Mouse (Mus musculus): ENCODE results near the gene BC034090. TPM values are rescaled to one million over a fixed set of nuclear protein-coding genes. Genes with fewer than 3 reads are reported as not detected.

Gene BC034090
- polyA plus RNA-seq, 1 experiment: 11.1 TPM

DNA sequence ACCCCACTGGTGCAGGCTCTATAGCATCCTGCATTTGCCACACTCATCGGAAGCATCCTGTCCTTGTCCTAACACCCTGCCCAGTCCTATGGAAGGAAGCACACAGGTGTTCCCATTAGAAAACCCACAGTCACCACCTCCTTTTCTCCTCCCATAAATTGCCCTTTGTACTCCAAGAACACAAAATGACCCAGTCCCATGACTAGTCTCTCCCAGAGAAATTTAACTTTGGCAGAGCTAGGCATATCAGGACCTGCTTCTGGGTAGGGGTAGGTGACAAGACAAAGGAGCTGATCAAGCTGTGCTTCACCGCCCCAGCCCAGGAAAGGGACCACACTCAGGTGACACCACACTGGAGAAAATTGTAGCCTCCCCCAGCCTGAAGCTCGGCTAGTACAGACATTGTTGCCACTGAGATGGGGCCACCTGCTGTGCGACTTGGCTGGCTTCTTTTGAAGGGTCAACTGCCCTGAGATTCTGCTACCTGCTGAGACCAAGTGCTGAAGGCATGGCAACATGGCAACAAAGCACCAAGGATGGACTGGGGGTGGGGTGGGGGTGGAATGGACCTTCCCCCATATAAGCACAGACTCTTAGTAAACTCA lies 6.4 kb upstream of the BC034090 start:
- Histone ChIP-seq H3ac (ENCODE audit: control insufficient read depth, insufficient read length) (no peak overlapping the region), H3K4me2 (ENCODE audit: low read depth) (no peak overlapping the region), H3K27me3 (ENCODE audit: control insufficient read depth, insufficient read depth, insufficient read length) (no peaks in the 10 kb centered on the region), H3K79me2 (ENCODE audit: control insufficient read depth, insufficient read depth) (no peaks in the 10 kb centered on the region), H3K36me3 (ENCODE audit: control insufficient read depth, insufficient read depth) (no peaks in the 10 kb centered on the region), H3K4me3 (no peak overlapping the region)
- TF ChIP-seq CEBPB (IDR thresholded peaks at IDR 0.05; ENCODE audit: insufficient read depth, poor library complexity, severe bottlenecking) (no peak), E2F4 (IDR thresholded peaks at IDR 0.05; ENCODE audit: insufficient read depth) (no peak), TCF3 (IDR thresholded peaks at IDR 0.05; ENCODE audit: insufficient read length, low read depth) (no peak), POLR2A (IDR thresholded peaks at IDR 0.05; ENCODE audit: insufficient read length, low read depth) (no peak), MAX (IDR thresholded peaks at IDR 0.05; ENCODE audit: low read depth) (no peak), TCF12 (IDR thresholded peaks at IDR 0.05; ENCODE audit: insufficient read depth, poor library complexity, severe bottlenecking) (no peak), POLR2AphosphoS2 (IDR thresholded peaks at IDR 0.05; ENCODE audit: insufficient read length, low read depth) (no peak), SRF (IDR thresholded peaks at IDR 0.05; ENCODE audit: control insufficient read depth, insufficient read length, low read depth) (no peak), MYOD1 (IDR thresholded peaks at IDR 0.05; ENCODE audit: control insufficient read depth in 1 of 3, insufficient read length in 2 of 3, low read depth in 2 of 3) (no peak), REST (IDR thresholded peaks at IDR 0.05; ENCODE audit: insufficient read depth, insufficient read length) (no peak)

DNA sequence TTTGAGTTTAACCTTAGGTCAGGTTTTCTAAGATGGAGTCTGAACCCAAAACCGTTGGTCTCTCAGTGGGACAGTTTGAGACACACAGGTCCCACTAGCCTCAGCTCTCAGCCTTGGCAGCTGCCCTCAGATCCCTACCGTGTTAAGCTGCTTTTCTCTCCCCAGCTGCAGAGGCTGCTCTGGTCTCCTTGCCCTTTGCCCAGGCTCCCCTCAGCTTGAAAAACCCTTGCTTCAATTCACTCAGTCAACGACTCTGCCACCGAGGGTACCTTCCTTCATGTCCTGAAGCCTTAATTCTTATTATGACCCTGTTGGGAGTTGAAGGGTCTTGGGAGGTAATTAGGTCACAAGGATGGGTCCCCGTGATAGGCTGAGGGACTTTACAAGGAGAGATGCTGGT lies 5.7 kb upstream of the BC034090 start:
- H3K4me3 ChIP-seq: no peak overlapping the region

DNA sequence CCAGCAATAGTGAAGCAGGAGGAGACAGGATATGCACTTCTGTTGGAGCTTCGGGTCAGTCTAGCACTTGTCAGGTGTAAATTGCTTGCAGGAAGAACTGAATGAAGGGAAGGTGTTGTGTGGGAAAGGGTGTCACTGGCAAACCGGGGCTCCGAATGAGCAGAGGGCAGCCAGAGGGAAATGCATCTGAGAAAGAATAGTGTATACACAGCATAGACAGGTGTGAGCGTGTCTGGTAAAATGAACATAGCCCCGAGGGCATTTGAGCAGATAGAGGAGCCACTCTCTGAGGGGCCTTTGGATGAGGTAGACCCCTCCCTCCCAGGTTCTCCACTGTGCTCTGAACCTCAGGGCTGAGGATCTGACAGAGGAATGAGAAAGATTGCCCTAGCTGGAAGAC lies 3.8 kb upstream of the BC034090 start:
- H3K79me2 ChIP-seq (ENCODE audit: control insufficient read depth, insufficient read depth): no peaks in the 10 kb centered on the region
- H3K36me3 ChIP-seq (ENCODE audit: control insufficient read depth, insufficient read depth): no peaks in the 10 kb centered on the region
- H3K4me3 ChIP-seq: no peak overlapping the region
- no peaks in the 10 kb centered on the region for H3K27me3 ChIP-seq (ENCODE audit: control insufficient read depth, insufficient read depth, insufficient read length)
- no peak overlapping the region for H3ac ChIP-seq (ENCODE audit: control insufficient read depth, insufficient read length)
- H3K4me2 ChIP-seq (ENCODE audit: low read depth): no peak overlapping the region
- TF ChIP-seq E2F4 (IDR thresholded peaks at IDR 0.05; ENCODE audit: insufficient read depth): no peak
- TF ChIP-seq POLR2AphosphoS2 (IDR thresholded peaks at IDR 0.05; ENCODE audit: insufficient read length, low read depth): no peak
- no peak for TF ChIP-seq TCF12 (IDR thresholded peaks at IDR 0.05; ENCODE audit: insufficient read depth, poor library complexity, severe bottlenecking)
- no peak for TF ChIP-seq MAX (IDR thresholded peaks at IDR 0.05; ENCODE audit: low read depth)
- TF ChIP-seq TCF3 (IDR thresholded peaks at IDR 0.05; ENCODE audit: insufficient read length, low read depth): no peak
- no peak for TF ChIP-seq USF1 (IDR thresholded peaks at IDR 0.05; ENCODE audit: low read depth)

More for the DNA sequence above, 5.7 kb upstream of the BC034090 start:
- Histone ChIP-seq H3K27me3 (ENCODE audit: control insufficient read depth, insufficient read depth, insufficient read length) (no peaks in the 10 kb centered on the region), H3K4me2 (ENCODE audit: low read depth) (peak overlapping the region; percentile 22), H3K79me2 (ENCODE audit: control insufficient read depth, insufficient read depth) (no peaks in the 10 kb centered on the region), H3K36me3 (ENCODE audit: control insufficient read depth, insufficient read depth) (no peaks in the 10 kb centered on the region), H3ac (ENCODE audit: control insufficient read depth, insufficient read length) (no peak overlapping the region)
- TF ChIP-seq MYOG (IDR thresholded peaks at IDR 0.05; ENCODE audit: control insufficient read depth in 1 of 3, insufficient read depth in 1 of 3, insufficient read length in 2 of 3, low read depth in 2 of 3) (no peak), POLR2AphosphoS2 (IDR thresholded peaks at IDR 0.05; ENCODE audit: insufficient read length, low read depth) (no peak), REST (IDR thresholded peaks at IDR 0.05; ENCODE audit: insufficient read depth, insufficient read length) (no peak), CEBPB (IDR thresholded peaks at IDR 0.05; ENCODE audit: insufficient read depth, poor library complexity, severe bottlenecking) (no peak), SRF (IDR thresholded peaks at IDR 0.05; ENCODE audit: control insufficient read depth, insufficient read length, low read depth) (no peak), MAX (IDR thresholded peaks at IDR 0.05; ENCODE audit: low read depth) (no peak), MYOD1 (IDR thresholded peaks at IDR 0.05; ENCODE audit: control insufficient read depth in 1 of 3, insufficient read length in 2 of 3, low read depth in 2 of 3) (no peak), TCF3 (IDR thresholded peaks at IDR 0.05; ENCODE audit: insufficient read length, low read depth) (no peak), USF1 (IDR thresholded peaks at IDR 0.05; ENCODE audit: low read depth) (no peak), TCF12 (IDR thresholded peaks at IDR 0.05; ENCODE audit: insufficient read depth, poor library complexity, severe bottlenecking) (no peak), POLR2A (IDR thresholded peaks at IDR 0.05; ENCODE audit: insufficient read length, low read depth) (no peak), E2F4 (IDR thresholded peaks at IDR 0.05; ENCODE audit: insufficient read depth) (no peak)

DNA sequence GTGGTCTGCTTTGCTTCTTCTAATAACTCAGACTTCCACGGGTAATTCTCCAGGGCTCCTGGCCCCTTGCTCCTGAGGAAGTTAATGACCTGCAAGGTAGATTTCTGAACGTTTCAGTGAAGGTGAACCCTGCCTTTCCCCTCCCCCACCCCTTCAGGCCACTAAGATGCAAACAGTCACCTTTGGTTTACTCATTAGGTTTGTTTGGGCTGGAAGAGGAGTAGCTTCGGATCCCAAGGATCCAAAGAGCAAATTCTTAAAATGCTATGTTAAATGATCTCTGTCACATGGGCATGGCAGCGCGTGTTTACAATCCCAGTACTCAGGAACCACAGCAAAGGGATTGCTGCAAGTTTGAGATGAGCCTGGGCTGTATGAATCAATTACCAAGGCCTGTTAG lies 3.2 kb upstream of the BC034090 start:
- no peaks in the 10 kb centered on the region for H3K36me3 ChIP-seq (ENCODE audit: control insufficient read depth, insufficient read depth)
- H3K79me2 ChIP-seq (ENCODE audit: control insufficient read depth, insufficient read depth): no peaks in the 10 kb centered on the region
- H3K27me3 ChIP-seq (ENCODE audit: control insufficient read depth, insufficient read depth, insufficient read length): no peaks in the 10 kb centered on the region
- no peak overlapping the region for H3K4me3 ChIP-seq
- TF ChIP-seq MYOG (IDR thresholded peaks at IDR 0.05; ENCODE audit: control insufficient read depth in 1 of 3, insufficient read depth in 1 of 3, insufficient read length in 2 of 3, low read depth in 2 of 3): no peak
- TF ChIP-seq USF1 (IDR thresholded peaks at IDR 0.05; ENCODE audit: low read depth): no peak
- TF ChIP-seq MAX (IDR thresholded peaks at IDR 0.05; ENCODE audit: low read depth): no peak
- TF ChIP-seq POLR2AphosphoS2 (IDR thresholded peaks at IDR 0.05; ENCODE audit: insufficient read length, low read depth): no peak
- H3ac ChIP-seq (ENCODE audit: control insufficient read depth, insufficient read length): no peak overlapping the region
- H3K4me2 ChIP-seq (ENCODE audit: low read depth): no peak overlapping the region

DNA sequence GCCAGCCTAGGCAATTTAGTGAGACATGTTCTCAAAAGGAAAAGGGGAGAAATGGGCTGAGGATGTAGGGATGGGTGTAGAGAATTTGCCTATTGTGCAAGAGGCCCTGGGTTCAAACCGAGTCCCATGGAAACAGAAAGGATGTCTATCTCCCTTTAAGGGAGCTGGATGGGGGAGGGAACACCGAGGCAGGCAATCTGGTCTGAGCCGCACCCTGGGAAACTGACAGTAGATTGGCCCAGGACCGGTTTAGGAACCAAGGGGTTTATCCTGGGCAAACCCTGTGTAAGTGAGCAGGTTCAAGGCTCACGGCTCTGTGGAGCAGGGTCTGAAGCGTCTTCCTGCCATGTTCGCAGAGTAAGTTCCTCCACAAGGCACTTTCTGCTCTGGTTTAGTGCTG lies 1.3 kb upstream of the BC034090 start:
- Histone ChIP-seq H3K36me3 (ENCODE audit: control insufficient read depth, insufficient read depth) (no peaks in the 10 kb centered on the region), H3K27me3 (ENCODE audit: control insufficient read depth, insufficient read depth, insufficient read length) (no peaks in the 10 kb centered on the region), H3ac (ENCODE audit: control insufficient read depth, insufficient read length) (no peak overlapping the region), H3K4me2 (ENCODE audit: low read depth) (no peak overlapping the region), H3K79me2 (ENCODE audit: control insufficient read depth, insufficient read depth) (no peaks in the 10 kb centered on the region), H3K4me3 (peak overlapping the region; percentile 21)
- no peak for TF ChIP-seq TCF3 (IDR thresholded peaks at IDR 0.05; ENCODE audit: insufficient read length, low read depth)
- TF ChIP-seq E2F4 (IDR thresholded peaks at IDR 0.05; ENCODE audit: insufficient read depth): no peak
- no peak for TF ChIP-seq USF1 (IDR thresholded peaks at IDR 0.05; ENCODE audit: low read depth)
- no peak for TF ChIP-seq CEBPB (IDR thresholded peaks at IDR 0.05; ENCODE audit: insufficient read depth, poor library complexity, severe bottlenecking)
- no peak for TF ChIP-seq POLR2A (IDR thresholded peaks at IDR 0.05; ENCODE audit: insufficient read length, low read depth)
- no peak for TF ChIP-seq TCF12 (IDR thresholded peaks at IDR 0.05; ENCODE audit: insufficient read depth, poor library complexity, severe bottlenecking)
- no peak for TF ChIP-seq MYOG (IDR thresholded peaks at IDR 0.05; ENCODE audit: control insufficient read depth in 1 of 3, insufficient read depth in 1 of 3, insufficient read length in 2 of 3, low read depth in 2 of 3)
- TF ChIP-seq REST (IDR thresholded peaks at IDR 0.05; ENCODE audit: insufficient read depth, insufficient read length): no peak
- TF ChIP-seq MAX (IDR thresholded peaks at IDR 0.05; ENCODE audit: low read depth): no peak
- TF ChIP-seq MYOD1 (IDR thresholded peaks at IDR 0.05; ENCODE audit: control insufficient read depth in 1 of 3, insufficient read length in 2 of 3, low read depth in 2 of 3): no peak
- no peak for TF ChIP-seq SRF (IDR thresholded peaks at IDR 0.05; ENCODE audit: control insufficient read depth, insufficient read length, low read depth)
- no peak for TF ChIP-seq POLR2AphosphoS2 (IDR thresholded peaks at IDR 0.05; ENCODE audit: insufficient read length, low read depth)
